Mouse (Mus musculus): ENCODE measurements around the gene Tmbim6. TPM values are rescaled to one million over a fixed set of nuclear protein-coding genes. Genes with fewer than 3 reads are reported as not detected.
"Not testable (repeated sequence)": the region's sequence is repeated elsewhere in the genome, so short reads cannot be mapped to it uniquely, and the experiment has no call there.

Gene Tmbim6
- total and polyA plus RNA-seq, 3 experiments: 549 to 1,311 (median 716) TPM

- DNase-seq: no peak
Measured at GRCm38 (mm10) chr15:99382893-99383292, 9.8 kb upstream of the Tmbim6 start.

- DNase-seq: no peak
Measured at GRCm38 (mm10) chr15:99384071-99384470, 8.6 kb upstream of the Tmbim6 start.

DNA sequence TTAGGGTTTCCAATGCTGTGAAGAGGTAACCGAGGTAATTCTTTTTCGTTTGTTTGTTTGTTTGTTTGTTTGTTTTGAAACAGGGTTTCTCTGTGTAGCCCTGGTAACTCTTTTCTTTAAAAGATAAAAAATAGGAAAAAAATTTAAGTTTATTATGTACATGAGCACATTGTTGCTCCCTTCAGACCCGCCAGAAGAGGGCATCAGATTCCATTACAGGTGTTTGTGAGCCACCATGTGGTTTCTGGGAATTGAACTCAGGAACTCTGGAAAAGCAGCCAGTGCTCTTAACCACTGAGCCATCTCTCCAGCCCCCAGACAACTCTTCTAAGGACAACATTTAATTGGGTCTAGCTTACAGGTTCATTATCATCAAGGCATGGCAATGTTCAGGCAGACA lies 6.6 kb upstream of the Tmbim6 start:
- DNase-seq: not testable (repeated sequence)

DNA sequence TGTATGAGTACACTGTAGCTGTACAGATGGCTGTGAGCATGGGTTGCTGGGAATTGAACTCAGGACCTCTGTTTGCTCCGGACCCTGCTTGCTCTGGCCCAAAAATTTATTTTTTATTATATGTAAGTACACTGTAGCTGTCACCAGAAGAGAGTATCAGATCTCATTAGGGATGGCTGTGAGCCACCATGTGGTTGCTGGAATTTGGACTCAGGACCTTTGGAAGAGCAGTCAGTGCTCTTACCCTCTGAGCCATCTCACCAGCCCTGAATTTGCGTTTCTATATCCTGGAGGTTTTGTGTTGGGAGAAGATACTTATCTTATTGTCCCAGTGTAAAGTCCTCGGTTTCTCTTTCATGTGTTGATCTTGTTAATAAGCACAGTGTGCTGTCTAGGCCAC lies 5.9 kb upstream of the Tmbim6 start:
- DNase-seq: no peak

GRCm38 (mm10) chr15:99387976-99388375 lies 4.7 kb upstream of the Tmbim6 start:
- no peak for DNase-seq

DNA sequence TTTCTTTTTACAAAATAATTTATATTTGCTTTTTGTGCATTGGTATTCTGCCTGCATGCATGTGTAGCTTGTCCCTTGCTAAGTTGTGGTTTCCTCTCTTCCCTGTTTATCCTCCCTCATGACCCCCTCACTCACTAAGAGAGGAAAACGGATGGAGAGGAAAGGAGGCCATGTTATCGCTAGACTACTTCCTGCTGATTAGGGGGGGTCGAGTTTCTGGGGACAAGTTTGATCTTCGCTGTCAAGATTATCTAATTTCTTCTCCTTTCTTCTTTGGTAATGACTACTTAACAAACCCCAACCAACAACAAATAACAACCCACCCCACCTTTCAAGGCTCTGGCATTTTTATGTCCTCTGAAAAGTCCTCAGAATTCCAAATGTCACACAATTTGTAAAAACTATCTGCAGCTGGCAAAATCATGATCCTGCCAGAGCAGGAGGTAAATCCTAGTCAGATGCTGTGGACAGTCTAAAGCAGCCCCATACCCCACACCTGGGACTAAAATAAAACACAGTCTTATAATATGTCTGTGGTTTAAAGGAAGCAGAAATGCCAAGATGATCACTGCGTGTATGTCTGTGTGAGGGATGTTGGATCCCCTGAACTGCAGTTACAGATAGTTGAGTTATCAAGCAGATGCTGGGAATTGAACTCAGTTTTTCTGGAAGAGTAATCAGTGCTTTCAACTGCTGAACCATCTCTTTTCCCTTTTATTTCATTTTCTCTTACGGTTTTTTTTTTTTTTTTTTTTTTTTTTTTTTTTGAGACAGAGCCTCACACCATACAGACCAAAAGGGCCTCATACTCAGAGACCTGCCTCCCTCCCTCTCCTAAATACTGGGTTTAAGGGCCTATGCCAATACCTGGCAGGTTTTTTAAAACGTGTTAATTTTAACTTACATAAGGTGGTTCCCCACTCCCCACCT lies 1.9 kb upstream of the Tmbim6 start:
- DNase-seq: no peak

GRCm38 (mm10) chr15:99391975-99392374 lies 707 bp upstream of the Tmbim6 start:
- DNase-seq: no peak

DNA sequence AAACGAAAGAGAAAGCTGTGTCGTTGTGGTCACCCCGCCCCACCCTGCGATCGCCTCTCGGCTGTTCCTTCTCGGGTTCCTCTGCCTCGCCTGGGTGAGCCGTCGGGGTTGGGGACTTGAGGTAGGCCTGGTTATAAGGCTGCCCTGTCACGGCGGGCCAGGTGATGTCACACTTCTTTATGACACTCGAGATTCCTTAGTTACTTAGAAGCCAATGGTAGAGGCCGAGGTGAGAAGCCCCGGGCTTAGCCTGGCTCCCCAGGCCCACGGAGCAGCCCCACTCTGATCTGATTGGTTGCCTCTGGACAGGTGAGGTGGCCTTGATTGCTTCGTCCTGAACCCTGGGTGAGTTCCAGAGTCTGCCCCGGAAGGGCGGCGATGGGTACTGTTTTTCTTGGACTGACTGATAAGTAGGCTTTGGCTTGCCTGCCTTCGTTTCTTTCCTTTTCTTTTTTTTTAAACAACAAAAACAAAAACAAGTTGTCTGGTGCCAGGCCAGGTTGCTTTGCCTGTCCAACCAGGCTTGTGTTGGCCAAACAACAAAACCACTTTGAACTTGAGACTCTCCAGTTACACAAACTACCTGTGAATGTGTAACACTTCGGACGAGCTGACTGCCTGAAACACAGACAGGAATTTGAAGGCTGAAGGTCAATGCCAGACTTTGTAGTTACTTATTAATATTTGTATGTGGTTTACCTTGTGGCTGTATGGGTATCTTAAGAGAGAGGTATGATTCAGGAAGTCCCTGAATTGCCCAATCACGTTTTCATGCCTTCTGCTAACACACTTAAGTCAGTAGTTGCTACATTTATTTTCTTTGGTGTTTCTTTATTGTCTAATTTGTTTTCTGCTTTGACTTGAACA lies 937 bp downstream of the Tmbim6 start:
- peak; percentile 69 for DNase-seq

DNA sequence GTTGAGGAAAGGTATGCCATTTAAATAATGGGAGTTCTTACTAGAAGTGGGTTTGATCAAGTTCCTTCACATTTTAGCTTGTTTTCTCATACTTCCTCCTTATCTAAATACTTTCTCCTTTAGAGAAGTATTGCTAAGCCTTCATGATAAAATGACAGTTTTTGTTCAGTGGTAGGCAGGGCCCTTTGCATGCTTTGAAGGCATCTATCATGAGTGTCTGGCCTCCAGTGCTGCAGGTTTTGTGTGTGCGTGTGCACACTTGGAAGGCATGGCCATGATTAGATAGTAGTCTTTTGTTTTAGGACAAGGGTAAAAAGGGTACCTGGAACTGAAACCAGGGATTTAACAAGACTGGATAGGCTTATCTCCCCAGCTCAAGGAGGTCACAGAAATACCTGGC lies 3.8 kb downstream of the Tmbim6 start:
- DNase-seq: no peak

DNA sequence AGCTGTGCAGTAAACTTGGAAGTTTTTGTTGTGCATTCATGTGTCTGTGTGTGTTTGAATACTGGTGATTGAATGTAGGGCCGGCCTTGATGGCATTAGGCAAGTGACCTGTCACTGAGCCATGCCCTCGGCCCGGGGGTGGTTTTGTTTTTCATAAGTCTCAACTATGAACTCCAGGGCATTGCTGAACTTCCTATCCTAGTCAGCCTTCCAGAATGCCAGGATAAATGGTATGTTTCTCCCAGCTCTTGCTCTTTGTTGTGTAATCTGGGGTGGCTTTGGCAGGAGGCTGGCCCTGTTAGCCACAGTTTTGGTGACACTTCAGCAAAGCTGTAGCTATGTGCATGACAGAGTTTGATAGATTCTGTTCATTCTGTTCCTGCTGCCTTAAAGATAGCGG lies 4.2 kb downstream of the Tmbim6 start:
- DNase-seq: peak; percentile 88

- no peak for DNase-seq
Measured at GRCm38 (mm10) chr15:99397622-99398021, 4.9 kb downstream of the Tmbim6 start.

- peak; percentile 64 for DNase-seq
Measured at GRCm38 (mm10) chr15:99399503-99400245, 7.0 kb downstream of the Tmbim6 start.

GRCm38 (mm10) chr15:99400602-99401001 lies 7.9 kb downstream of the Tmbim6 start:
- no peak for DNase-seq

- DNase-seq: no peak
Measured at GRCm38 (mm10) chr15:99403159-99403889, 10.6 kb downstream of the Tmbim6 start.

GRCm38 (mm10) chr15:99405150-99405549 lies 12.5 kb downstream of the Tmbim6 start:
- DNase-seq: no peak

DNA sequence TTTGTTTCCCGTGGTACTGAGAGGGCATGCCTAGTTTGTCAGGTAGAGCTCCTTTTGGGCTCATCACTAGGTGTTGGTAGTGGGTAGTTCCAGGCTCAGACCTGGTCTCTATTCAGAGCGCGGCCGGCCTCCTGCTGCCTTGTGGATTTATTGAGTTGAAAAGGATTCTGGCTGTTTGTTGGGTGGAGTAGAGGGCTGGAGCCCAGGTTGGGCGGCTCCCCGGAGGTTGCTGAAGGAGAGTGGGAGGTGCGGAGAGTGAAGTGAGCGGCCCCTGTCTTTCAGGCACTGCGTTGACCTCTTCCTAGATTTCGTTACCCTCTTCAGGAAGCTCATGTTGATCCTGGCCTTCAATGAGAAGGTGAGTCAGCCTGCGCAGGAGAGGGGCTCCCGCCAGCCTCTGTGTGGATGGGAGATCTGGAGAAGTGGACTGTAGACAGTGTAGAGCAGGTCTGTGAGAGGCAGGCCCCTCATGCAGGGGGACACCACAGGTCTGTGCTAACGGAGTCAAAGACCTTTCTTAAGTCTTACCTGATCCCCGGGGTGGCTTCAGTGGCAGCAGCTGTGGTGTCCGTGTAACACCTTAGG lies 14.4 kb downstream of the Tmbim6 start:
- DNase-seq: no peak

DNA sequence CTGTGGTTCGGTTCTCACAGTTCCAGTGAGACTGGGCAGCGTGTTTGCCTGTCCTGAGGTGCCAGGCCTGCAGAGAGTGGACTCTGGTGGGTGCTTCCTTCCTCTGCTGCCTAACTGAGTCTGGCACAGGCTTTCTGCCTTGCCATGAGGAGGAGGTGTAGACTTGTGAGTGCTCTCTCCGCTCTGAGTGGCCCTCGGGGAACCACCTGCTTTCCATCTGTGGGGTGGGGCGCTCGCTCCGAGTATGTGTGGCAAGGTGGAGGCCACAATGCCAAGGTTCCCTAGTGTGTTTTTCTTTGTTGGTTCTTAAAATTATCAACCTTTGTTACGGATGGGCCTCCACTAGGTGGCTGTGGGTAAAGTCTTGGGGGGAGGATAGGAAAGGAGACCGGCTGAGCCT lies 16.2 kb downstream of the Tmbim6 start:
- no peak for DNase-seq

DNA sequence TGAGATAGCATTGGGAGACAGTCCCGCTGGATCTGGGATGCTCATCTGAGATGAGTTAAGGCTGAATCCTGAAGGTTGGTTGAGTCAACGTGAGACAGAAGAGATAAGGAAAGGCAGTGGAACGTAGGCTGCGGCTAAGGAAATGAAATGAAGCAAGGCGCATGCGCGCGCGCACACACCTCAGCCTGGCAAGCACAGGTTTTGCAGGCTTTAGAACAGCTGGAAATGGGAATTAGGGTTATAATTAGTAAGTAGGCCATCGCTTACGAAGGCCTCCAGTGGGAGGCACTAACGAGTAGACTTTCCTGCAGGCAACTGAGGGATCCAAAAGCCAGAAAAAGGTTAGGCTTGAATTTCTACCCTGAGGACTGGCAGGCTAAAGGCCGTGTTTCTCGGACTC lies 19.1 kb downstream of the Tmbim6 start:
- DNase-seq: no peak

- no peak for DNase-seq
Measured at GRCm38 (mm10) chr15:99415793-99416192, 23.1 kb downstream of the Tmbim6 start.

DNA sequence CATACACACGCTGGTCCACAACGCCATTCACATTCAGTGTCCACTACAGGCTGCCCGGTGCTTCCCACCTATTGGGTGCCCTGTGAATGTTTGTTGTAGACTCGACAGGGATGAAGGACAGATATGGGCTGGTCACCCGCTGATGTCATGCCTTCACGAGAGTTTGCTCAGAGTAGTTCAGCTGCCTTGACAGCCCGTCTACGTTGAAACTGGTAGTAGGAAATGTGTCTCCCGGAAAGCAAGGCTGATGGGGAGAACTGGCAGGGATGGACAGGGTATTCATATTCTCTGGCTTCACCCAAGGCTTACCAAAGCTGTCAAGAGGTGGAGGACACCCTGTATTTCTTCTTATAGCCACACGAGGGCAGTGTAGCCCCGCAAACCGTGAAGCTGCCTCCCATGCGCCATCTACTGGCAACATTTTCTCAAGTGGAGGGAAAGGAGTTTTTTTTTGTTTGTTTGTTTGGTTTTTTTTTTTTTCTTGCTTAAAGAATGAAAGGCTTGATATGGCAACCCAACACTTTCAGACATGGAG lies 23.7 kb downstream of the Tmbim6 start:
- peak; percentile 76 for DNase-seq

DNA sequence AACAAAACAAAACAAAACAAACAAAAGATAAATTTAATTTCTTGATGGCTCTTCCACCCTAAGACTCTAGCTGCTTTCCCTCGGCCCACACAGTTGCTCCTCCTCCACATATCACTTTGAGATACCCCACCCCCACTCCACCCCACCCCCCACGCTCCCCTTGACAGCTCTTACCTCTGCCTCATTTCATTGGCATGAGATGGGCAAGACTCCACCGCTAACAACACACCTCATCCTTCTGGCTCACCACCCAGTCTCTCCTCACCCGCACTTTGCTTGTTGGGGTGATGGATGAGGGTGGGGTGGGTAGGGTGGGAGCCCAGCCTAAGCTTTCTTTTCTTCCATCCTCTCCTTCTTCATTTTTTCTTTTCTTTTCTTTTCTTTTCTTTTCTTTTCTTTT lies 24.3 kb downstream of the Tmbim6 start:
- no peak for DNase-seq

Data from adrenal gland, adult 2 months (tissue).